Mouse (Mus musculus) lung, postnatal 36 days (tissue): ENCODE data around the gene Cd200.
"Not testable (repeated sequence)": the region's sequence is repeated elsewhere in the genome, so short reads cannot be mapped to it uniquely, and the experiment has no call there.

Experiments
- DNase-seq: peaks from one replicate; pipeline ENCODE4 v3.0.0; 2022; ENCODE audit warnings: mixed read lengths

Cd200 gene

GRCm38 (mm10) chr16:45408425-45409063, at the start of gene Cd200:
Gene Cd200 (minus strand): TSS chr16:45409053.
- DNase-seq = peak; percentile 79

GRCm38 (mm10) chr16:45454762-45455161, 45.9 kb upstream of the Cd200 start:
- no peak for DNase-seq

- no peak for DNase-seq
These were observed 28.4 kb upstream of the Cd200 start for GRCm38 (mm10) chr16:45437230-45437739.

- DNase-seq = no peak
These were observed 26.7 kb upstream of the Cd200 start for GRCm38 (mm10) chr16:45435591-45435990.

- DNase-seq = no peak
These were observed 18.8 kb upstream of the Cd200 start for GRCm38 (mm10) chr16:45427651-45428050.

GRCm38 (mm10) chr16:45413497-45413896, 4.6 kb upstream of the Cd200 start:
- peak; percentile 67 for DNase-seq

- not testable (repeated sequence) for DNase-seq
These were observed 202 bp upstream of the Cd200 start for GRCm38 (mm10) chr16:45409064-45409446.

- no peak for DNase-seq
These were observed 1.0 kb downstream of the Cd200 start for GRCm38 (mm10) chr16:45407645-45408400.

GRCm38 (mm10) chr16:45407091-45407490, 1.8 kb downstream of the Cd200 start:
- peak; percentile 72 for DNase-seq

GRCm38 (mm10) chr16:45402951-45403350, 5.9 kb downstream of the Cd200 start:
- DNase-seq = no peak

GRCm38 (mm10) chr16:45402036-45402435, 6.8 kb downstream of the Cd200 start:
- peak; percentile 69 for DNase-seq

GRCm38 (mm10) chr16:45399947-45400555, 8.8 kb downstream of the Cd200 start:
- DNase-seq = peak; percentile 75

- no peak for DNase-seq
These were observed 9.4 kb downstream of the Cd200 start for GRCm38 (mm10) chr16:45399411-45399810.

GRCm38 (mm10) chr16:45397440-45397839, 11.4 kb downstream of the Cd200 start:
- no peak for DNase-seq

- DNase-seq = no peak
These were observed 16.6 kb downstream of the Cd200 start for GRCm38 (mm10) chr16:45392246-45392645.

GRCm38 (mm10) chr16:45391680-45392079, 17.2 kb downstream of the Cd200 start:
- no peak for DNase-seq

GRCm38 (mm10) chr16:45390286-45390956, 18.4 kb downstream of the Cd200 start:
- no peak for DNase-seq

GRCm38 (mm10) chr16:45389833-45390232, 19.0 kb downstream of the Cd200 start:
- DNase-seq = no peak

GRCm38 (mm10) chr16:45389041-45389440, 19.8 kb downstream of the Cd200 start:
- DNase-seq = no peak

GRCm38 (mm10) chr16:45381811-45382210, 27.0 kb downstream of the Cd200 start:
- DNase-seq = no peak

- no peak for DNase-seq
These were observed 29.9 kb downstream of the Cd200 start for GRCm38 (mm10) chr16:45378959-45379358.

- DNase-seq = peak; percentile 78
These were observed 30.5 kb downstream of the Cd200 start for GRCm38 (mm10) chr16:45378147-45378943.
